Mouse (Mus musculus): ENCODE measurements around the gene Tmem164. TPM values are rescaled to one million over a fixed set of nuclear protein-coding genes. Genes with fewer than 3 reads are reported as not detected.

Gene Tmem164
- polyA plus RNA-seq, 1 experiment from 2014 or later = 20.1 TPM

DNA sequence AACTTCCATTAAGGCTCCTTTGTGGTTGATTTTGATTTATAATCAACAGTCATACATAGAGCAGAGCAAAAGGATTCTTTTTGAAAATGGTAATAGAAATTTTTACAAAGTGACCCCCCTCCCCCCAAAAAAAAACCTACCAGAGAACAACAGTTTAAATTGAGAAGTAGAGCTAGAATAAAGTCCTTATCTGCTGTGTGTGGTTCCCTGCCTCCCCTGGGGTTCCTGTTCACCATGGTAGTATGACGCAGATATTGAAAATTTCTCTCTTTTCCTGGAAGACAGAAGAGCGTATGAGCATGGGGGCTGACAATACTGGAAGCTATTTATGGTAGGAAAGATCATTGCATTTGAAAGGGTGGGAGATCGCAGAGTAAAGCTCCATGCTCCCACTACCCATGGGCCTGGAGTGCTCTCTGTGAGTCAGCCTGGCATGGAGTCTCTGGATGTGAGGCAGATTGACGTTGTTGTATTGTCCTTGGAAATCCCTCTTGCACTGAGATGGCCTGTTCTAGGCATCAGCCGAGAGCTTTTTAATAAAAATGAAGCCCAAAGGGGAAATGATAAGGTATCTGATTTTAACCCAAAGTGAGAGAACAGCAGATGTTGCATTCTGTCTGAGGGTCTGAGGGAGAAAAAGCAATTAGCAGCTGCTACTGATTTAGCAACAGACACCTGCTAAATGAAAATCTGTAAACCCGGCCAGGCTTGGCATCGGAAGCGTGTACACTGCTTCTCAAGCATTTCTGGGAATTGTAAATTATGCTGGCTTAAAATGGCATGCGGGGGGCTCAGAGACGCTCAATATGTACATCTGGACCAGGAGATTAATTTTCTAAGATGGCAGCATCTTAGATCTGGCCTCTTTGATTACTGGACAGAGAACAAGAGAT lies 105.2 kb downstream of the Tmem164 start:
- no peak overlapping the region for H3K27ac ChIP-seq (ENCODE audit: low read length)
- no peaks in the 10 kb centered on the region for H3K4me1 ChIP-seq (ENCODE audit: control insufficient read depth, low read depth, low read length)
- no peak for ATAC-seq (ENCODE audit: low read depth)
- H3K4me3 ChIP-seq (ENCODE audit: low read depth, low read length) = no peak overlapping the region
- H3K9me3 ChIP-seq (replicated peaks; ENCODE audit: control insufficient read depth, low read length) = no peaks in the 10 kb centered on the region
- no peaks in the 10 kb centered on the region for H3K36me3 ChIP-seq (ENCODE audit: control insufficient read depth, insufficient read depth)
- H3K9ac ChIP-seq (ENCODE audit: low read depth, low read length) = no peak overlapping the region
- WGBS (ENCODE audit: insufficient replicate concordance) = 66% methylated on average over 10 of the region's 10 CpGs
- no peaks in the 10 kb centered on the region for H3K27me3 ChIP-seq (ENCODE audit: control insufficient read depth, insufficient read depth, low read depth, low read length)
- H3K4me2 ChIP-seq (ENCODE audit: low read depth, low read length) = no peak overlapping the region

DNA sequence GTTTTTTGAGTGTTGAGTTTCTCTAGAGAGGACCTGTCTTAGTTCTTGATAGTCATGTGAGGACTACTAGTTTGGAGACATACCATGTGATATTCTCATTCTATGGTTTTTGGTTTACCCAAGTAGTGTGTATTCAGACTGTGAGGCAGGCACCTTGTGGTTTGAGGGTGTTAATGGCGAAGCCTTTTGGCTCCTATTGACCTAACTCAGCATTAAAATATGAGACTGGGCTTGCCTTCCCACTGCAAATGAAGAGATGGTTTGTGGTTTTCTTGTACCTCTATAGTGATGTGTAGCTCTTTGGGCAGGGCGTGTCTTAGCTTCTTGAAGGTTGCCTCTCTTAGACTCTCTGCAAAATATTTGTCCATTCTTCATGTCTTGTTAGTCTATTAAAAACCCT lies 111.0 kb downstream of the Tmem164 start:
- no peak for ATAC-seq (ENCODE audit: low read depth)
- WGBS (ENCODE audit: insufficient replicate concordance) = 65% methylated on average over 2 of the region's 2 CpGs

DNA sequence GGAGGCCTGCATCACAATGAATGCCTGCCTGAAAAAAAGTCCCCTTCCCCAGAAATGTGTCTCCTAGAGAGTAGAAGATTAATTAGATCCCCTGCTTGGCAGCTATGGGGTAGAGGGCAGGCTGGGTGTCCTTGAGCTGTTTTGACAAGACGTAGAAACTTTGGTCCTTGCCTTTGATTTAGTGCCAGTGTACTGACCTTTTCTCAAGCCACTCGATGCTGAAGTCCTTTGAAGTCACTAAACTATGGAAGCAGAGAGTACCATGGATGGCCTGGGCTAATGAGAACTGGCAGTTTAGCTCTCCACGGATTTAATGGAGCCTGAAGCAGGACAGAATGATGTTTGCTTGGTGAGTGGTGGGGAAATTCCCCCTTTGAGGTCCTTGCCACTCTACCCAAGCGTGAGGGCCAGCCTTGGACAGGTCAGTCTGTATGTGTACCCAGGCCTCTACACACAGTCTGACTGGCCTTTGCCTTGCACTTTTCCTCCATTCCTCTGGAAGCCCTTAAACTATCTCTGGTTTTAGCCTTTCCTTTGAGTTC lies 112.9 kb downstream of the Tmem164 start:
- H3K27me3 ChIP-seq (ENCODE audit: control insufficient read depth, insufficient read depth, low read depth, low read length) = no peaks in the 10 kb centered on the region

More for the DNA sequence above, 111.0 kb downstream of the Tmem164 start:
- Histone ChIP-seq H3K4me1 (ENCODE audit: control insufficient read depth, low read depth, low read length) (no peaks in the 10 kb centered on the region), H3K27ac (ENCODE audit: low read length) (no peak overlapping the region), H3K4me2 (ENCODE audit: low read depth, low read length) (no peak overlapping the region), H3K9me3 (replicated peaks; ENCODE audit: control insufficient read depth, low read length) (no peaks in the 10 kb centered on the region), H3K9ac (ENCODE audit: low read depth, low read length) (no peak overlapping the region), H3K36me3 (ENCODE audit: control insufficient read depth, insufficient read depth) (no peaks in the 10 kb centered on the region), H3K4me3 (ENCODE audit: low read depth, low read length) (no peak overlapping the region), H3K27me3 (ENCODE audit: control insufficient read depth, insufficient read depth, low read depth, low read length) (no peaks in the 10 kb centered on the region)

DNA sequence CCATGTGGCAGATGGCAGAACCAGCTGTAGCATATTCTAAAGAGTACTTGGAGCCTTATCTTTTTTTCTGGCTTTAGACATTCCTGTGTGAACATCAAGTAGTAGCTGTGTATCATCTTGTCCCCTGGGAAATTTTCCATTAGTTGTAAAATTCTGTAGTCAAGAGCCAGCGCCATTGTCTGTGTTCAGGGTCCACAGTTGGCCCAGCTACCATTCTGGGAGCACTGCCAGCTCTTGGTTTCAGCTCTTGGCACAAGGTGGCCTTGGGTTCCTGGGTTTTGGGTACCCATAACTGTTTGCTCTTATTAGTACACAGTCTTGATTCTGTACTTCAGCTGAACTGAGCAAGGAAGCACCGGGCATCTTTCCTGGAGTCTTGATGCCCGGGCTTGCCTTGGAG lies 123.4 kb downstream of the Tmem164 start:
- Histone ChIP-seq H3K4me3 (ENCODE audit: low read depth, low read length) (no peak overlapping the region), H3K27me3 (ENCODE audit: control insufficient read depth, insufficient read depth, low read depth, low read length) (no peaks in the 10 kb centered on the region), H3K36me3 (ENCODE audit: control insufficient read depth, insufficient read depth) (no peaks in the 10 kb centered on the region), H3K9me3 (replicated peaks; ENCODE audit: control insufficient read depth, low read length) (no peaks in the 10 kb centered on the region), H3K4me1 (ENCODE audit: control insufficient read depth, low read depth, low read length) (no peaks in the 10 kb centered on the region), H3K4me2 (ENCODE audit: low read depth, low read length) (no peak overlapping the region), H3K27ac (ENCODE audit: low read length) (no peak overlapping the region), H3K9ac (ENCODE audit: low read depth, low read length) (no peak overlapping the region)
- 72% methylated on average over 3 of the region's 3 CpGs for WGBS (ENCODE audit: insufficient replicate concordance)
- ATAC-seq (ENCODE audit: low read depth) = no peak

More for the DNA sequence above, 112.9 kb downstream of the Tmem164 start:
- Histone ChIP-seq H3K4me3 (ENCODE audit: low read depth, low read length) (no peak overlapping the region), H3K4me1 (ENCODE audit: control insufficient read depth, low read depth, low read length) (no peaks in the 10 kb centered on the region), H3K4me2 (ENCODE audit: low read depth, low read length) (no peak overlapping the region), H3K36me3 (ENCODE audit: control insufficient read depth, insufficient read depth) (no peaks in the 10 kb centered on the region), H3K27ac (ENCODE audit: low read length) (no peak overlapping the region), H3K9me3 (replicated peaks; ENCODE audit: control insufficient read depth, low read length) (no peaks in the 10 kb centered on the region), H3K9ac (ENCODE audit: low read depth, low read length) (no peak overlapping the region)
- no peak for ATAC-seq (ENCODE audit: low read depth)
- WGBS (ENCODE audit: insufficient replicate concordance) = 57% methylated on average over 4 of the region's 4 CpGs

DNA sequence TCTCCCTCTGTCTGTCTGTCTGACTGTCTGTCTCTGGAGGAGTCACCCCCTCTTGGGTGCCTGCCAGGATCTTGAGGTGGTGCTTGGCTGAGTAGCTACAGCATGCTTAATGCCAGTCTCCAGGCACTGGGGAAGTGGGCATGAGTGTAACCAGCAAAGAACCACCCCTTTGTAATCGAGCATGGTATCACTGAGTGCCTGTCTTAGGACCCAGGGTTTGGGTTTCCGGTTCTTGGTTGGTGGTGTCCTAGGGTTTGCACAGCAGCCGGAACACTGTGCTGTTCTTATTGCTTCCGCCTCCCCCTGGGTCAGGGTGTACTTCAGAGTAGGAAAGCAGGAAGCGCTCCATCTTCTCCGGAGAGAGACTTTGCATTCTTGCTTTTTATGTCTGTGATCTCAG lies 124.9 kb downstream of the Tmem164 start:
- WGBS (ENCODE audit: insufficient replicate concordance) = 70% methylated on average over 6 of the region's 6 CpGs

DNA sequence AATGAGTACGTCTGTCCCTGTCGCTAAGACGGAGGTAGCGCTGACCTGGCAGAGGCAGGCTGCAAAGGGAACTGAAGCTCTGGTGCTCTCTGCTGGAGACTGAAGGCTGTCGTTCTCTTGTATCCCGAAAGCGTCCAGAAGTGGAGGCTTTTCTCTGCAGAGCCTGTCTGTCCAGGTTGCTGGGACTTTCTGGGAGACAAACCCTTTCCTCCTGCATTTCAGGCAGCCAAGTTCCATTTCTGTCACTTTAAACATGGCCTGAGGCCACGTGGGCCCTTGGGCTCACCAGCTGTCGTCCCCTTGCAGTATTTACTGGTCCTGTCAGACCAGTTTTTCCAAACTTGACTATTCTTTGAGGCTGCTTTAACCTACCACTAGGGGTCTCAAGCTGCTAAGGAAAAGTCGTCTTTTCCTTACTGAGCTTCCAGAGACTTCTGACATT lies 125.4 kb downstream of the Tmem164 start:
- ATAC-seq (ENCODE audit: low read depth) = no peak
- Histone ChIP-seq H3K4me3 (ENCODE audit: low read depth, low read length) (no peak overlapping the region), H3K9ac (ENCODE audit: low read depth, low read length) (no peak overlapping the region), H3K4me2 (ENCODE audit: low read depth, low read length) (no peak overlapping the region), H3K4me1 (ENCODE audit: control insufficient read depth, low read depth, low read length) (no peaks in the 10 kb centered on the region), H3K27ac (ENCODE audit: low read length) (no peak overlapping the region), H3K9me3 (replicated peaks; ENCODE audit: control insufficient read depth, low read length) (no peaks in the 10 kb centered on the region), H3K27me3 (ENCODE audit: control insufficient read depth, insufficient read depth, low read depth, low read length) (no peaks in the 10 kb centered on the region), H3K36me3 (ENCODE audit: control insufficient read depth, insufficient read depth) (no peaks in the 10 kb centered on the region)
- 57% methylated on average over 10 of the region's 10 CpGs for WGBS (ENCODE audit: insufficient replicate concordance)

More for the DNA sequence above, 124.9 kb downstream of the Tmem164 start:
- Histone ChIP-seq H3K9me3 (replicated peaks; ENCODE audit: control insufficient read depth, low read length) (no peaks in the 10 kb centered on the region), H3K36me3 (ENCODE audit: control insufficient read depth, insufficient read depth) (no peaks in the 10 kb centered on the region), H3K4me3 (ENCODE audit: low read depth, low read length) (no peak overlapping the region), H3K4me1 (ENCODE audit: control insufficient read depth, low read depth, low read length) (no peaks in the 10 kb centered on the region), H3K9ac (ENCODE audit: low read depth, low read length) (no peak overlapping the region), H3K27me3 (ENCODE audit: control insufficient read depth, insufficient read depth, low read depth, low read length) (no peaks in the 10 kb centered on the region), H3K4me2 (ENCODE audit: low read depth, low read length) (no peak overlapping the region), H3K27ac (ENCODE audit: low read length) (no peak overlapping the region)
- ATAC-seq (ENCODE audit: low read depth) = no peak

DNA sequence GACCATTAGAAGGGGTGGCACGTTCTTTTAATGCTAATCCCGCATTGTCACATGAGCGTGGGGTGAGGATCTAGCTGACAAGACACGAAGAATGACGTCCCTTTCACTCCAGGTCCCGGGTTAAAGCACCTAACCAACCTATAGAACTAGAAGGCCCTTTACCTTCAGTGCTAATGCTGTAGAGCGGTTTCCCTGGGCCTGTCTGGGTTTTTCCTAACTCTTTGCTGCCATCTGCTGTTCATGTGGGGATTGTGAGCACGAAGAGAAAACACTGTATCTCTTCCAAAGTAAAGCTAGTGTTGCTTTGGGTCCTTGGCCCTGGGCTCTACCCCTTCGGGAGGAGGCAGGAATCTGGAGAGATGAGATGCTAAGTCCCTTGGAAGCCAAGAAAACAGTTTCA lies 127.2 kb downstream of the Tmem164 start:
- no peak overlapping the region for H3K27ac ChIP-seq (ENCODE audit: low read length)
- no peaks in the 10 kb centered on the region for H3K36me3 ChIP-seq (ENCODE audit: control insufficient read depth, insufficient read depth)
- no peaks in the 10 kb centered on the region for H3K27me3 ChIP-seq (ENCODE audit: control insufficient read depth, insufficient read depth, low read depth, low read length)
- no peak overlapping the region for H3K4me2 ChIP-seq (ENCODE audit: low read depth, low read length)
- no peaks in the 10 kb centered on the region for H3K9me3 ChIP-seq (replicated peaks; ENCODE audit: control insufficient read depth, low read length)
- H3K9ac ChIP-seq (ENCODE audit: low read depth, low read length) = no peak overlapping the region
- no peak overlapping the region for H3K4me3 ChIP-seq (ENCODE audit: low read depth, low read length)
- ATAC-seq (ENCODE audit: low read depth) = no peak
- no peaks in the 10 kb centered on the region for H3K4me1 ChIP-seq (ENCODE audit: control insufficient read depth, low read depth, low read length)
- 46% methylated on average over 9 of the region's 9 CpGs for WGBS (ENCODE audit: insufficient replicate concordance)

DNA sequence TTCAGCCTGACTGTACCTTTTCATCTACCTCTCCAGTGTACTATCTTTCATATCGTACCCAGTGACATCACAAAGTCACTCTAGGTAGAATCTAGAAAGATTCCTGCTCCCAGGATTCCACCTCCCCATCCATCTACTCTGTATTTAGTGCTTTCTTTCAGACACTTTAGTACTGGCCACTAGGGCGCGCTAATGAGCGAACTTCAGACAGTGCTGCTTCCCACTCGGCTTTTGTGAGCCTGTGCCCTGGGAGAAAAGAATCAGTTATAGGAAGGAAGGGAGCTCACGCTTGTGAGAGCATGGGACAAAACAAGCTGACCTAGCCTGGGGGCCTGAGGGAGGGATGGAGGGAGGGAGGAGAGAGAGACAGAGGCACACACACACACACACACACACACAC lies 131.9 kb downstream of the Tmem164 start:
- H3K4me1 ChIP-seq (ENCODE audit: control insufficient read depth, low read depth, low read length) = no peaks in the 10 kb centered on the region
- no peak overlapping the region for H3K9ac ChIP-seq (ENCODE audit: low read depth, low read length)
- no peak overlapping the region for H3K27ac ChIP-seq (ENCODE audit: low read length)
- H3K36me3 ChIP-seq (ENCODE audit: control insufficient read depth, insufficient read depth) = no peaks in the 10 kb centered on the region
- H3K27me3 ChIP-seq (ENCODE audit: control insufficient read depth, insufficient read depth, low read depth, low read length) = no peaks in the 10 kb centered on the region
- H3K4me2 ChIP-seq (ENCODE audit: low read depth, low read length) = no peak overlapping the region
- no peaks in the 10 kb centered on the region for H3K9me3 ChIP-seq (replicated peaks; ENCODE audit: control insufficient read depth, low read length)
- ATAC-seq (ENCODE audit: low read depth) = no peak
- H3K4me3 ChIP-seq (ENCODE audit: low read depth, low read length) = no peak overlapping the region
- WGBS (ENCODE audit: insufficient replicate concordance) = 26% methylated on average over 6 of the region's 6 CpGs

DNA sequence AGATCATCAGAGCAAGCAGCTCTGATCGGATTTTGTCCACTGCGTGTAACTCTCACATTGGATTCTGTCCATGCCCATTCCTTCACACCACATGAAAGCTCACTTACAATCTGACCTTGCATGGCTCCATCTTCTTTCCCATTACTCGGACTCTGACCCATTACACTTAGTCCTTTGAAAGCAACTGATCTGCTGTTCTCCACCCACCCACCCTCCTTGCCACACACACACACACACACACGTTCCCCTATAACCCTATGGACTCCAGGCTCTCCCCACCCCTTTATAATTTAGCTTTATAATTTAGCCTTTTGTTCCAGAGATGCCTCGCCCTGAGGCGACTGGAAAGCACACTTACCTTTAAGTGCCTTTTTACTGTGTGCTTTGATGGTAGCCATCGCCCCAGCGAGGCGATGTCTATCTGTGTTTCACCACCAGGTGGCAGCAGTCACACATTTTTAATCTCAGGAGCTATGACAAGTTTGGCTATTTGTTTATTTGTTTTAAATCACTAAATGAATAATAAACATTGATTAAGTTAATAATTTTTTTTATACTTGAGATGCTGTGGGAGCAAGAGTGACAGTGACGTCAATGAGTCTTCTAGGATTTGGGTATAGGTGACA lies 137.0 kb downstream of the Tmem164 start:
- WGBS (ENCODE audit: insufficient replicate concordance) = 48% methylated on average over 10 of the region's 10 CpGs
- Histone ChIP-seq H3K27ac (ENCODE audit: low read length) (no peak overlapping the region), H3K27me3 (ENCODE audit: control insufficient read depth, insufficient read depth, low read depth, low read length) (no peaks in the 10 kb centered on the region), H3K4me3 (ENCODE audit: low read depth, low read length) (no peak overlapping the region), H3K4me2 (ENCODE audit: low read depth, low read length) (no peak overlapping the region), H3K36me3 (ENCODE audit: control insufficient read depth, insufficient read depth) (no peaks in the 10 kb centered on the region), H3K4me1 (ENCODE audit: control insufficient read depth, low read depth, low read length) (no peaks in the 10 kb centered on the region), H3K9ac (ENCODE audit: low read depth, low read length) (no peak overlapping the region), H3K9me3 (replicated peaks; ENCODE audit: control insufficient read depth, low read length) (no peaks in the 10 kb centered on the region)
- no peak for ATAC-seq (ENCODE audit: low read depth)
